In the genomic region with DNA sequence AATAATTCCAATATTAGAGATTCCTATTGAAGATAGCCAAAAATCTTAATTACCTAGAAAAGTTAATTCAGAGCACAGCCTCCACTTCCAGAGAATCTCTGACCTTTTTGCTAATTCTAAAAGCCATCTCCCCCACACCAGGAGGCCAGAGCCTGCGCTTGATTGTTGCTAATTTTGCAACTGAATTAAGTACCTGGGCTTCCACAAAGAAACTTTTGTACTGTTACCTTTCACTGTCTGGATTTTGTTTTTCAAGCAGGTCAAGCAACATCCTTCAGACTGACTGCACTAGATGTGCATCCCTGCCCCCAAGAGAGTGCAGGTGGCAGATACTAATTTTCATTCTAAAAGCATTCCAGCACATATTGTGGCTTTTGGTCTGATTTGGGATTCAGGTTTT, we compare ENCODE assay signal across 12 mouse cellular contexts.
"Had no signal": no experiment of that assay in that cellular context is flagged by ENCODE, and none has a peak within 500 bp of the region (broad histone marks: within the 10 kb centered on the region; RNA-seq: fewer than 3 reads in every experiment).

No protein-coding gene starts in this region.

- DNase-seq: cerebellum, adult 9-11 months; cerebellum, postnatal 10 days; cerebellum, postnatal 25 days; cerebellum, postnatal 36 days; embryo, embryonic 11 days; forebrain, postnatal 0 days; gastrocnemius, adult 2 months; gastrocnemius, postnatal 14 days; gastrocnemius, postnatal 25 days; gastrocnemius, postnatal 36 days; heart, adult 18-20 months; heart, adult 2 months had no signal
